Mouse (Mus musculus): ENCODE measurements around the gene Dhx35.

Gene Dhx35

GRCm38 (mm10) chr2:158898469-158899196 lies 104.0 kb downstream of the Dhx35 start:
- no peak for DNase-seq

All from right cerebral cortex, postnatal 14 days (tissue).